ENCODE assay signal across 26 mouse cellular contexts in genomic region chr8:85783871-85784270, GRCm38 (mm10).
"Had no signal": no experiment of that assay in that cellular context is flagged by ENCODE, and none has a peak within 500 bp of the region (broad histone marks: within the 10 kb centered on the region; RNA-seq: fewer than 3 reads in every experiment).

No protein-coding gene starts in this region.

- DNase-seq: left cerebral cortex, postnatal 4 days; liver; liver, embryonic 13.5 days; liver, postnatal 0 days; lung, adult 18-20 months; lung, adult 2 months; lung, embryonic 14.5 days; lung, postnatal 10 days; lung, postnatal 14 days; lung, postnatal 36 days; lung, postnatal 4 days; midbrain, embryonic 14.5 days had no signal

- H3K36me3 ChIP-seq: limb, embryonic 12.5 days; liver, embryonic 15.5 days; lung, embryonic 15.5 days; midbrain, embryonic 10.5 days; midbrain, embryonic 12.5 days; midbrain, embryonic 15.5 days had no signal

- H3K4me3 ChIP-seq: limb, embryonic 12.5 days; limb, embryonic 13.5 days; limb, embryonic 15.5 days; liver, embryonic 12.5 days; liver, embryonic 13.5 days; liver, embryonic 15.5 days; lung, embryonic 15.5 days; megakaryocyte, embryonic 14.5 days; midbrain, embryonic 10.5 days; midbrain, embryonic 12.5 days; midbrain, embryonic 13.5 days; midbrain, embryonic 15.5 days; myocyte had no signal

- H3K9me3 ChIP-seq: limb, embryonic 12.5 days; limb, embryonic 13.5 days; limb, embryonic 15.5 days; liver, embryonic 12.5 days; liver, embryonic 13.5 days; liver, embryonic 15.5 days; lung, embryonic 15.5 days; megakaryocyte, embryonic 14.5 days; midbrain, embryonic 10.5 days; midbrain, embryonic 12.5 days; midbrain, embryonic 13.5 days; midbrain, embryonic 15.5 days had no signal

- H3K27ac ChIP-seq: limb, embryonic 12.5 days; limb, embryonic 13.5 days; limb, embryonic 15.5 days; liver, embryonic 12.5 days; liver, embryonic 13.5 days; liver, embryonic 14.5 days; liver, embryonic 15.5 days; lung, embryonic 15.5 days; macrophage; midbrain, embryonic 10.5 days; midbrain, embryonic 12.5 days; midbrain, embryonic 13.5 days; midbrain, embryonic 15.5 days had no signal

- H3K4me1 ChIP-seq: limb, embryonic 12.5 days; limb, embryonic 13.5 days; limb, embryonic 15.5 days; liver, embryonic 12.5 days; liver, embryonic 13.5 days; liver, embryonic 15.5 days; lung, embryonic 15.5 days; midbrain, embryonic 10.5 days; midbrain, embryonic 13.5 days; midbrain, embryonic 15.5 days had no signal

- H3K27me3 ChIP-seq: limb, embryonic 12.5 days; limb, embryonic 13.5 days; limb, embryonic 15.5 days; liver, embryonic 12.5 days; liver, embryonic 13.5 days; liver, embryonic 15.5 days; lung, embryonic 15.5 days; megakaryocyte, embryonic 14.5 days; midbrain, embryonic 12.5 days; midbrain, embryonic 13.5 days; midbrain, embryonic 15.5 days had no signal
